Mouse (Mus musculus): Measurements from ENCODE around the gene Pdk3.

Gene Pdk3

DNA sequence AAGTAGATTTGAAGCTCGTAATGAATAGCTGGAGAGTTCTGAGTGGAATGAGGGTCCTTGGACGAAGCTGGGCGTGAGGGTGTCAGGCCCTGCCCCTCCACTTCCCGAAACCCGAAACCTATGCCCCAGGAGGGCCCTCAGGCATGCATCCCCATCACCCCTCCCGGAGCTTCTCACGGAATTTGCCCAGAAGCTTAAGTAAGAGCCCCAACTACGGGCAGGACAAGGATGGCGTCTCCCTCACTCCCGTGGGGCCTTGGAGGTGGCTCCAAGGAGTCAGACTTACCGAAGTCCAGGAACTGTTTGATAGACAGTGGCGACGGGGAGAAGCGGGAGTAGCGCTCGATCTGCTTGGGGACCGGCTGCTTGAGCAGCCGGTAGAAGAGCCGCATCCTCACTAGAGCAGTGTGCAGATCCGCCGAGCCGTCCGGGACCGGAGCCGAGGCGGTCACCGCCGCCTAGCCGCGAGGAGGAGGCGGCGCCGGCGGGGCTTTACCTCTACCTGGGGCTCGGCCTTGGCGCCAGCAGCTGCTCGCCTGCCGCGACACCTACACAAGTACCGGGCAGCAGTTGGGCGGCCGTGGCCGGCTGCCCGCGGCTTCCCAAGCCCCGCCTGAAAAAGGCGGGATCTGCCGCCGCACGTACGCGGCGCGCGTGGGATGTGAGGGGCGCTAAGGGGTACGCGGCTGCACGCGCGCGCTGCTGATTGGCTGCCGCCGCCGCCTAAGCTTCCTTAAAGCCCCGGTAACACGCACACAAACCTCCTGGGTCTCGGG, at the start of gene Pdk3:
TSS of gene Pdk3 (minus strand) at position 641 of the 776 bp plus-strand sequence.
- peak; percentile 96 for DNase-seq (ENCODE audit: low read depth, low spot score)

DNA sequence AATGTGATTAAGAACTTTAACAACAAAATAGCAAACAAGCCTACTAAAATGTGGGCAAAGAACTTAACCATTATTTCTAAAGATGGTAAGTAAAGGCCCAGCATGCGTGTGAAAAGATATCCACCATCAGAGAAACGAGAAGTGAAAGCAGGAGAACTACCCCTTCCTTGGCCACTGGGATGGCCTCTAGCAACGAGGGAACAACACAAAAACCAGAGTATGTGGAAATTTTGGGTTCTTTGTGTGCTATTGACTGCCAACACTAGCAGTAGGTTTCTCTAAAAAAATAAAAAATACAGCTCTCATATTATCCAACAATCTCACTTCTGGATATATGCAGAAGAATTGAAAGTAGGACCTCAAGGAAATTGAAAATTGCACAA, 45.6 kb upstream of the Pdk3 start:
- DNase-seq (ENCODE audit: low read depth, low spot score): no peak

DNA sequence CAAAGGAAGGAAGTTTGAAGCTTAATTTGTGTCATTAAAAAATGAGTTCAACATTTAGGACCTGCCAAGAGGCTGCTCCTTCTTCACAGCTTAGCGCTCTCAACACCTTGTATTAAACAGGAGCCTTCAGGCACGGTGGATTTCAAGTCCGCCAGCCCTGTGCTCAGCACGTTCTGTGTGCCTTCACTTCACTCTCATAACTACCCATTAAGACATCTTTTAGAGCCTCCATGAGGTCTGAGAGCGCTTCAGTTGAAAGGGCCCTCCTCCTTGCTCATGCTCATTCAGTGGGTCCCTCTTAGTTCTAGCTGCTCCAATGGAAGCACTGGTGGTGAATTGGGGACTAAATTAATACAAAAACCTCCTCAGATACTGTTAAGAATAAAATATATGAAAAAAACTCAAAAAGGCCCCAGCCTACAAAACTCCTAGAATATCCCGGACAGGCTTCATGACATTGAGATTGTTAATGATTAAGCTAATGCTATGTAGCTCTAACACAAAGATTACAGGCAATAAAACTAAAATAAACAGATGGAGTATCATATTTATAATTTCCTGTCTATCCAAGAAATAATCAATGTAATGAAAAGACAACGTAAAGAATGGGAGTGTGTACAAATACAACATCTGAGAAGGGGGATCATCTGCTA, 45.1 kb upstream of the Pdk3 start:
- DNase-seq (ENCODE audit: low read depth, low spot score): no peak

- DNase-seq (ENCODE audit: low read depth, low spot score): no peak
Measured at GRCm38 (mm10) chrX:93863393-93863792, 31.4 kb upstream of the Pdk3 start.

DNA sequence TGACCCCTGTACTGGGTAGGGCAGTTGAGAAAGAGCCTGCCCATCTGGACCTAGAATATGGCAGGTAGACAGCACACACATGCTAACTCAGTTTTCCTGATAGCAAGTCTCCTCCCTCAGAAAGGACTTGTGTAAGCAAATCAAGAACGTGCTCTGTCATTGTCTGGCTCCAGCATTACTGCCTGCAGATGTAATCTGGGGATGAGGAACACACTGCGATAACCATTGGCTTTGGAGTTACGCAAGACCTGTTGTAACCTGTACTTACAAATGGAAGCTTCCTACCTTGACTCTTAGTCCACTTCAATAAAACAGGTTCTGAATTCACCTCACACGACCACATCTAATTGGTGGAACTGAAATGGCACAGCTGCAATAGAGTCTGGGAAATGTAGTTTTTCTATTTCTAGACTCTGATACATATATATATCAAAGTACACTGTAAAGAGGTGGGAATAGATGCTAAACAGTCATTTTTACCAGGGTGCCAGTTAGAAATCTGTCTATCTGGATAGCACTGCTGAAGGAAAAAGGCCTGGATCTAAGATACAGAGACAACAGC, 30.6 kb upstream of the Pdk3 start:
- peak; percentile 3 for DNase-seq (ENCODE audit: low read depth, low spot score)

DNA sequence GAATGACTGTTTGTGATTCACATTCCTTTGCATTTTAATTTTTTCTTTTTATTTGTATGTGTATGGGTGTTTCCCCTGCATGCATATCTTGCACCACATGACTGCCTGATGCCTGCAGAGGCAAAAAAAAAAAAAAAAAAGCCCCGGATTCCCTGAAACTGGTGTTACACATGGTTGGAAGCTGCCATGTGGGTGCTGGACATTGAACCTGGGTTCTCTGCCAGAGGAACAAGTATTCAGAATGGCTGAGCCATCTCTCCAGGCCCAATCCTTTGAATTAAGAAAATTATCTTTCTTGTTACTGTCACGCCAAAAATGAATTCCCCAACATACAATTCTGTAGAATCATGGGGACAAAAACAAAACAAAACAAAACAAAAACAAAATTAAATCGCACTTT, 25.8 kb upstream of the Pdk3 start:
- no peak for DNase-seq (ENCODE audit: low read depth, low spot score)

- no peak for DNase-seq (ENCODE audit: low read depth, low spot score)
Measured at GRCm38 (mm10) chrX:93832337-93832884, 410 bp upstream of the Pdk3 start.

DNA sequence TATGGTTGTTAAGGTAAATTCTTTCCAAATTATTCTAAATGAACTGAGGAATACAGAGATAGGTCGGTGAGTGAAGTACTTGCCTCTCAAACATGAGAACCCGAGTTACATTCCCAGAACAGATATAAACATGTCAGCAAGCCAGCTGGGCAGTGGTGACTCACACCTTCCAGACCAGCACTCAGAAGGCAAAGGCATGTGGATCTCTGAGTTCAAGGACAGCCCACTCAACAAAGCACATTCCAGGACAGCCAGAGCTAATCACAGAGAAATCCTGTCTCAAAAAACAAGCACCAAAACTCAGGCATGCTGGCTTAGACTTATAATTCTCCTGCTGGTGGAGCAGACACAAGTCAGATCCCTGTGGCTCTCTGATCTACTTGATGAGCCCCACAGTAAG, 6.2 kb downstream of the Pdk3 start:
- DNase-seq (ENCODE audit: low read depth, low spot score): peak; percentile 8

GRCm38 (mm10) chrX:93808040-93808439, 24.0 kb downstream of the Pdk3 start:
- DNase-seq (ENCODE audit: low read depth, low spot score): no peak

GRCm38 (mm10) chrX:93793168-93793567, 38.8 kb downstream of the Pdk3 start:
- peak; percentile 36 for DNase-seq (ENCODE audit: low read depth, low spot score)

GRCm38 (mm10) chrX:93789562-93789961, 42.4 kb downstream of the Pdk3 start:
- DNase-seq (ENCODE audit: low read depth, low spot score): no peak

GRCm38 (mm10) chrX:93760770-93761169, 71.2 kb downstream of the Pdk3 start:
- no peak for DNase-seq (ENCODE audit: low read depth, low spot score)

- no peak for DNase-seq (ENCODE audit: low read depth, low spot score)
Measured at GRCm38 (mm10) chrX:93756867-93757455, 75.0 kb downstream of the Pdk3 start.

GRCm38 (mm10) chrX:93755210-93755842, 76.7 kb downstream of the Pdk3 start:
- no peak for DNase-seq (ENCODE audit: low read depth, low spot score)

DNA sequence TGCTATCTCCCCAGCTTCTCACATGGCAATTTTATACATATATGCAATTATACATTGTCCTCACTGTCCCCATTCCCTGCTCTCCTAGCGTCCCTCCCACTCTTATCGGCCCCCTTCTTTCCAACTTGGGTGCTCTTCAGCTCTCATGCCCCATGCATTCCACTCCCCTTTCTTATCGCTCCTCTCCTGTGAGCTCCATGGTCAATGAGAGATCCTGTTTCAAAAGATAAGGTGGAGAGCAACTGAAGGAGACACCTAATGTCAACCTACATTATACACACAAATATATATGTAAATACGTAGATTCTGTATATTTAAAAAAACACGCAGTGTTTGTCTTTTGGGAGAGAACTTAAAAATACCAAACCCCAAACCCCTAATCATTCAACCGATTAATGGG, 81.4 kb downstream of the Pdk3 start:
- no peak for DNase-seq (ENCODE audit: low read depth, low spot score)

DNA sequence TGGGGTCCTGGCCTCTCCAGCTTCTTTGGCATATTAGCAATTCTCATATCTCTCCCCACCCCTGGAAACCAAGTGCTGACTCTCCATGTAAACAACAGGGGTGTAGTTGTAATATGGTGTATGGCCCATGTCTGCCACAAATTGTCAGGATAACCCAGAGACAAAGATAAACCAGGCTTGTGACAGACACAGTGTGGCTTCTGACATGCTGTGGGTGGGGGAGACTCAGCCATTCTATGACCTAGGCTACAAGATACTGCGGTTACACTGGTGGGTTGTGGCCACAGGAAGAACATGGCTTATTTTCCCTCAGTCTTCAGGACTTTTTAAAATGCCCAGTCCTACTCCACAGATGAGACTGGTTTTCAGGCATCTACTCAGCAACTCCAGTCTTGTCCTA, 82.8 kb downstream of the Pdk3 start:
- DNase-seq (ENCODE audit: low read depth, low spot score): no peak

- peak; percentile 27 for DNase-seq (ENCODE audit: low read depth, low spot score)
Measured at GRCm38 (mm10) chrX:93732975-93733748, 98.8 kb downstream of the Pdk3 start.

GRCm38 (mm10) chrX:93732407-93732806, 99.6 kb downstream of the Pdk3 start:
- DNase-seq (ENCODE audit: low read depth, low spot score): no peak

- DNase-seq (ENCODE audit: low read depth, low spot score): no peak
Measured at GRCm38 (mm10) chrX:93730854-93731253, 101.1 kb downstream of the Pdk3 start.

DNA sequence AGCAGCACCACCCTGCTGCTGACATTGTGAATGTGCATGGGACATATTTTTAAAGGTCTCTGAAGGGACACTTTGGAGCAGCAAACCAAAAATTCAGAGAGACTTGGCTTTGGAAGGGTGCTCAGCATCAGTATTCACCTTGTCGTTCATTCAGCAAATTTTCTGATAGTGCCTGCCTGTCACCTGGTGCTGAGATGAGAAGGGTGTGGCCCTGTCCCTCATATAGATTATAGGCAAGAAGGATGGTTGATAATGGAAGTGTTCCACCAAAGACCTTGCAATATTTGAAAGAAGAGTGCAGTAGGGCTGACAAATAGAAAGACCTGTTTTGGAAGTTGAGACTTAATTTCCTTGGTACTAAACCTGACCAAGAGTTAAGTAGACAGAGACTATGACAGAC, 102.5 kb downstream of the Pdk3 start:
- no peak for DNase-seq (ENCODE audit: low read depth, low spot score)

Data from brain, adult 2 months (tissue).